9 mouse cellular contexts compared by ENCODE assay signal in the genomic region with DNA sequence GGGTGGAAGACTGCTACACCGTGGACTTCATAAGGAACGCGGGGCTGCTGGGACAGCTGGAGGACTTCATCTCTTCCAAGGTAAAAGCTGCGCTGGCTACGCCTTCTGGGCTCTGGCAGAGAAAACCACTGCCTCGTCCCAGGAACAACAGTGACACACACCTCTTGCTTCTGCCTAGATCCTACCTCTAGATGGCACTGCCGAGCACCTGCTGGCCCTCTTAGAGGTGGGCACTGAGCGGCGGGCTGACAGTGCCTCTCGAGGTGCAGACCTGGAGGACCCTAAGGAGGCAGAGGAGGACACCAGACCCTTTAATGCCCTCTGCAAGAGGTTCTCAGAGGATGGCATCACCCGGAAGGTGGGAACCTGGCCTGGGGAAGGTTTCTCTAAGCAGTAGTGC. TPM values are rescaled to one million over a fixed set of nuclear protein-coding genes. Genes with fewer than 3 reads are reported as not detected.
DNase-seq lines count a peak whose midpoint lies in the region; ATAC-seq and TF ChIP-seq lines count a peak whose summit lies in the region.
"Had no signal": no experiment of that assay in that cellular context is flagged by ENCODE, and none has a peak within 500 bp of the region (broad histone marks: within the 10 kb centered on the region; RNA-seq: fewer than 3 reads in every experiment).

No protein-coding gene starts in this region.

- H3K4me1 ChIP-seq in forebrain, postnatal 0 days (ENCODE audit: insufficient read depth), result no peaks in the 10 kb centered on the region
- H3K4me1 ChIP-seq in midbrain, embryonic 15.5 days, result no peaks in the 10 kb centered on the region

- peak; percentile 73 for TF ChIP-seq CTCF in forebrain, postnatal 0 days (IDR thresholded peaks at IDR 0.05; ENCODE audit: low read depth)

- peak; percentile 72; the same call in 1 of the 2 replicates for ATAC-seq in frontal cortex, adult (ENCODE audit: low TSS enrichment)
- ATAC-seq in forebrain, postnatal 0 days, result peak; percentile 54; the same call in 1 of the 2 replicates
- 0 out of 2 replicates have a peak, but pooled peaks have one; percentile 42 for ATAC-seq in midbrain, embryonic 15.5 days (replicated peaks)

- H3K9ac ChIP-seq in forebrain, postnatal 0 days, result no peak overlapping the region
- no peak overlapping the region for H3K9ac ChIP-seq in midbrain, embryonic 15.5 days

- no peaks in the 10 kb centered on the region for H3K36me3 ChIP-seq in forebrain, postnatal 0 days (ENCODE audit: insufficient read depth)
- peaks cover 10% of the 10 kb centered on the region; the same call in 1 of the 2 replicates for H3K36me3 ChIP-seq in midbrain, embryonic 15.5 days (replicated peaks)

- no peak overlapping the region for H3K27ac ChIP-seq in forebrain, postnatal 0 days (ENCODE audit: low read depth, low read length)
- H3K27ac ChIP-seq in midbrain, embryonic 15.5 days, result no peak overlapping the region

- H3K9me3 ChIP-seq in forebrain, postnatal 0 days (ENCODE audit: low read length), result no peaks in the 10 kb centered on the region
- H3K9me3 ChIP-seq in midbrain, embryonic 15.5 days, result no peaks in the 10 kb centered on the region

- H3K4me2 ChIP-seq in forebrain, postnatal 0 days (ENCODE audit: low read depth), result no peak overlapping the region
- no peak overlapping the region for H3K4me2 ChIP-seq in midbrain, embryonic 15.5 days

- no peak for DNase-seq in frontal cortex, postnatal 14 days (ENCODE audit: low spot score in 2 of 2)
- peak; percentile 25 for DNase-seq in 3T3-L1 (ENCODE audit: low read depth, low spot score)
- peak; percentile 51 for DNase-seq in adrenal gland, adult 2 months
- no peak for DNase-seq in forebrain, postnatal 0 days
- DNase-seq in kidney, postnatal 4 days, result peak; percentile 74 to 82
- no peak for DNase-seq in frontal cortex, postnatal 10 days (ENCODE audit: low spot score in 2 of 2)

- H3K4me3 ChIP-seq in forebrain, postnatal 0 days (ENCODE audit: low read depth, low read length), result no peak overlapping the region
- H3K4me3 ChIP-seq in midbrain, embryonic 15.5 days, result no peak overlapping the region

- 13% methylated on average over 11 of the region's 11 CpGs for WGBS in forebrain, postnatal 0 days
- WGBS in midbrain, embryonic 15.5 days, result 17% methylated on average over 11 of the region's 11 CpGs

- no peaks in the 10 kb centered on the region for H3K27me3 ChIP-seq in forebrain, postnatal 0 days (ENCODE audit: insufficient read depth, low read length)
- H3K27me3 ChIP-seq in midbrain, embryonic 15.5 days (replicated peaks), result 0 out of 2 replicates have a peak, but pooled peaks cover 3% of the 10 kb centered on the region

RNA-seq across cellular contexts. Expression of a gene that starts 12.9 kb away (rescaled TPM):
- total RNA-seq in adrenal gland, adult 2 months (2021), result not detected
- 0.10 and 0.22 TPM in 2 replicates for polyA plus RNA-seq in adrenal gland, adult 2 months (2012; rRNA removed)
- not detected in 2 replicates for total RNA-seq in forebrain, postnatal 0 days (2014; rRNA removed)
- not detected in 2 replicates for polyA plus RNA-seq in forebrain, postnatal 0 days (2015; fragmentation: Nextera tagmentation; extraction: Ambion mirVana)
- polyA plus RNA-seq in midbrain, embryonic 15.5 days (2015; fragmentation: Nextera tagmentation; extraction: Ambion mirVana), result not detected in 2 replicates
- total RNA-seq: layer of hippocampus, adult 8-10 months had no signal

RNA-seq across cellular contexts. Expression of a gene that starts 36.2 kb away (rescaled TPM):
- total RNA-seq in adrenal gland, adult 2 months (2021), result under 1 TPM; 0.59 to 0.66 TPM
- 0.53 and 0.54 TPM in 2 replicates for polyA plus RNA-seq in adrenal gland, adult 2 months (2012; rRNA removed)
- total RNA-seq in forebrain, postnatal 0 days (2014; rRNA removed), result 28.9 and 48.4 TPM in 2 replicates
- 7.1 and 10.0 TPM in 2 replicates for polyA plus RNA-seq in forebrain, postnatal 0 days (2015; fragmentation: Nextera tagmentation; extraction: Ambion mirVana)
- 20.2 and 22.4 TPM in 2 replicates for polyA plus RNA-seq in midbrain, embryonic 15.5 days (2015; fragmentation: Nextera tagmentation; extraction: Ambion mirVana)

RNA-seq across cellular contexts. Expression of a gene that starts 47.8 kb away (rescaled TPM):
- not detected for total RNA-seq in adrenal gland, adult 2 months (2021)
- 0.19 and 0.80 TPM in 2 replicates for polyA plus RNA-seq in adrenal gland, adult 2 months (2012; rRNA removed)
- total RNA-seq in forebrain, postnatal 0 days (2014; rRNA removed), result 1.6 and 2.7 TPM in 2 replicates
- polyA plus RNA-seq in forebrain, postnatal 0 days (2015; fragmentation: Nextera tagmentation; extraction: Ambion mirVana), result 1.3 and 2.0 TPM in 2 replicates
- 0.83 and 1.3 TPM in 2 replicates for polyA plus RNA-seq in midbrain, embryonic 15.5 days (2015; fragmentation: Nextera tagmentation; extraction: Ambion mirVana)

Comparison
In these comparisons a context has a peak if more than half of its experiments do, and no peak if none do; other contexts are left out.
1. DNase-seq: peak in 3T3-L1 (single experiment), adrenal gland, adult 2 months (single experiment) and kidney, postnatal 4 days (2 of 2); none in frontal cortex, postnatal 14 days (0 of 2), forebrain, postnatal 0 days (single experiment) and frontal cortex, postnatal 10 days (0 of 2).
2. Peak in every context shown above with its lines, with median percentiles within 50 percentile points of each other: ATAC-seq.